Mouse (Mus musculus): ENCODE measurements at regions not wholly inside any gene's neighbourhood (a gene's known extent, or its start where the extent isn't known, plus 50 kb on each side); places are given as distances from the start of the nearest gene placed in this dataset.

DNA sequence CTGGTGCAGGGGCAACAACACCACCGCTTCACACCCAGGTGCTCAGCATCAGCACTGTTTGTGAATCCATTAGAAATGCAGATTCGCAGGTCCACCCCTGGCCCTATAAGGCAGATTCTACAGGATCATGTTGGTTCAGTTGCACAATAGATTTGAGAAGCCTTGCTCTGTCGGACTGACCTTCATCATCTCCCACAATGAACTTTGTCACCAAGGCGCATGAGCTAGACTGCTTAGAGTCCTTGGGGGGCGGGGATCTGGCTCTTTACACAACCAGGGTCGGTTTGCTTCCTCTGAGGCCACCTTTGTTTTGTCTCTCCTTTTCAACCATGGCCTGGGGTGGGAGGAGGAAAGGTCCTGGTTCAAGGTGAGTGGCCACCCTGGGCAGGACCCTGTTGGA is 209.7 kb downstream of the Igsf11 start:
- no peak overlapping the region for H3K27ac ChIP-seq (ENCODE audit: insufficient read depth, low read length)
- no peak for TF ChIP-seq POLR2A (IDR thresholded peaks at IDR 0.05; ENCODE audit: insufficient read depth, low read length)
- TF ChIP-seq EP300 (IDR thresholded peaks at IDR 0.05; ENCODE audit: insufficient read depth, low read depth, low read length), result 0 out of 2 replicates have a peak, but pooled peaks have one; percentile 55
- no peak for TF ChIP-seq CTCF (IDR thresholded peaks at IDR 0.05; ENCODE audit: low read depth, low read length)
- H3K27me3 ChIP-seq (ENCODE audit: control insufficient read depth, insufficient read depth, low read length, poor library complexity, severe bottlenecking), result no peaks in the 10 kb centered on the region
- no peaks in the 10 kb centered on the region for H3K36me3 ChIP-seq (ENCODE audit: control insufficient read depth, insufficient read depth, low read length, poor library complexity, severe bottlenecking)
- H3K9me3 ChIP-seq (replicated peaks; ENCODE audit: control insufficient read depth, insufficient read depth, low read length, poor library complexity, severe bottlenecking), result no peaks in the 10 kb centered on the region
- no peaks in the 10 kb centered on the region for H3K4me1 ChIP-seq (ENCODE audit: control insufficient read depth, insufficient read depth, low read length)
- no peak overlapping the region for H3K9ac ChIP-seq (ENCODE audit: low read depth, poor library complexity, severe bottlenecking)
- no peak overlapping the region for H3K4me3 ChIP-seq (ENCODE audit: low read depth, low read length)

DNA sequence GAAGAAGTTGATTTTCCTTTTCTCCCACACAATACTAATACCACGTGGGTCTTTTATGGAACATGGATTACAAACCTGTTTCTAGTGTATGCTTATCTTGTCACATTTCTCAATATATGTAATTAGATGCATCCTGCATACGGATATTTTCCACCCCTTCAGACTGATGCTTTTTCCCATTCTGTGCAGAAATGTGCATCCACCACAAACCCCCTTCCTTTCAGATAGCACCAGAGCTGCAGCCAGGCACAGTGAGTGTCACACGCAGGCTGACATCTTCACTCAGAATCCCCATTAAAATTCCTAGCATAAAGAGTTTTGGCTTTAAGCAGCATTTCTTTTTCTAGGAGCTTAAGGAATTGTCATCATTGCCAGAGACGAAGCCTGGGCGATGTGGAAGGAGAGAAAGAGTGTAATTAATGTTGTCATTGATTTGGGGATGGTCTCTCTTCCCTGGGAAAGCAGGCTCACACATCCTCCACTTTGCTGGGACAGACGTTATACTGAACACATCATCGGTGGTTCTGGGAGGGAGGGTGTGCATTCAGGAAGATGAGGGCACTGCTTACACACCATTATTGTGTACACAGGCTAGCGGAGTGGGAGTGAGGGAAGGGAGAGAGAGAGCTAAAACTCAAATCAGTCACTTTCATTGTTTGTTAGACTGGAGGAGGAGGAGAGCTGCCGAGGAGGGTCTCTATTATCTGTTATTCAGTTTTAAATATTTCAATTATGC is 211.1 kb downstream of the Igsf11 start:
- Histone ChIP-seq H3K27me3 (ENCODE audit: control insufficient read depth, insufficient read depth, low read length, poor library complexity, severe bottlenecking) (no peaks in the 10 kb centered on the region), H3K4me3 (ENCODE audit: low read depth, low read length) (no peak overlapping the region), H3K27ac (ENCODE audit: insufficient read depth, low read length) (no peak overlapping the region), H3K9ac (ENCODE audit: low read depth, poor library complexity, severe bottlenecking) (no peak overlapping the region), H3K9me3 (replicated peaks; ENCODE audit: control insufficient read depth, insufficient read depth, low read length, poor library complexity, severe bottlenecking) (no peaks in the 10 kb centered on the region), H3K4me1 (ENCODE audit: control insufficient read depth, insufficient read depth, low read length) (no peaks in the 10 kb centered on the region), H3K36me3 (ENCODE audit: control insufficient read depth, insufficient read depth, low read length, poor library complexity, severe bottlenecking) (no peaks in the 10 kb centered on the region)
- TF ChIP-seq POLR2A (IDR thresholded peaks at IDR 0.05; ENCODE audit: insufficient read depth, low read length) (no peak), CTCF (IDR thresholded peaks at IDR 0.05; ENCODE audit: low read depth, low read length) (no peak)

DNA sequence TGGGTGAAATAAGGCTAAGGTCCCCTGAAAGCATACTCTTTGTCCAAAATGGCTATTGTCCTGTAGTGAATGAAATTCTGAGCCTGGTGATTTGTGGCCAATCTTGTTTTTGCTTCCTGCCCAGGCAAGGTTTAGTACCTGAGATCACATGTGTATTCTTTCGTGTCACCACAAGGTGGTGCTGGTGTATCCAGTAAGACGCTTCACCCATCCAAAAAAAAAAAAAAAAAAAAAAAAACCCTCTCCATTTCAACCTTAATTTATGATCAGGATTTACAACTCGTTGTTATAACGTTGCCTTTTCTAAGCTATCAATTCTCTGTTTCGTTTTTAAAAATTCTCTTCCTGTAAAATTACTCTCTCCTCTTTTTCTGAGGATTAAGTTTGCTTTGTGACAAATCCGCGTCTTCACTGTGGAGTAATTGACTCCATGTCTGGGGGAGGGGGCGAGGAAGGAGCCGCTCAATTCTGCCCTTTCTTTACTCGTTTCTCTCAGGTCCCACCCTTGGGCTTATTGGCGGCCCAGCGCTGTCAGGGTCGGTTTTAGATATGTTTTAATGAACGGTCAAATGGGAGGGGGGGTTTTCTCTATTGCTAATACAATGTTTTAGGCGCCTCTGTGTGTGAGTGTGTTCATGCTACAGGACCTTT is 217.0 kb downstream of the Igsf11 start:
- Histone ChIP-seq H3K27ac (ENCODE audit: insufficient read depth, low read length) (no peak overlapping the region), H3K9me3 (replicated peaks; ENCODE audit: control insufficient read depth, insufficient read depth, low read length, poor library complexity, severe bottlenecking) (no peaks in the 10 kb centered on the region), H3K27me3 (ENCODE audit: control insufficient read depth, insufficient read depth, low read length, poor library complexity, severe bottlenecking) (no peaks in the 10 kb centered on the region), H3K36me3 (ENCODE audit: control insufficient read depth, insufficient read depth, low read length, poor library complexity, severe bottlenecking) (no peaks in the 10 kb centered on the region), H3K4me3 (ENCODE audit: low read depth, low read length) (no peak overlapping the region), H3K9ac (ENCODE audit: low read depth, poor library complexity, severe bottlenecking) (no peak overlapping the region), H3K4me1 (ENCODE audit: control insufficient read depth, insufficient read depth, low read length) (no peaks in the 10 kb centered on the region)
- TF ChIP-seq EP300 (IDR thresholded peaks at IDR 0.05; ENCODE audit: insufficient read depth, low read depth, low read length) (no peak), CTCF (IDR thresholded peaks at IDR 0.05; ENCODE audit: low read depth, low read length) (no peak), POLR2A (IDR thresholded peaks at IDR 0.05; ENCODE audit: insufficient read depth, low read length) (no peak)

DNA sequence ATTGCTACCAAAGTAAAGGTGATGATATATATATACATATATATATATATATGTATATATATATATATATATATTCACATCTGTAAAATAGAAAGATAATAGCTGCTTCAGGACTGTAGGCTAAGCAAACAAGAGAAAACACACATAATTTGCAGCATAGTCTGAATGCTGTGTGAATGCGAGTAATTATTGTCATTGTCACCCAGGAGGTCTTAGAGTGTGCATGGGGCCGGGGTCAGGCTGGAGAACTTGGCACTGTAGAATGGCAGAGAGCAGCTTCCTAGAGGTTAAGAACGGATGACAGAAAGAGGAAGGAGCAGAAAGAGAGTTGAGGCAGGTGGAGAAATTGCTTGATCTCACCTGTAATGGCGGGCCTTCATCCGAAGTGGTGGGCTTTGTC is 217.6 kb downstream of the Igsf11 start:
- TF ChIP-seq POLR2A (IDR thresholded peaks at IDR 0.05; ENCODE audit: insufficient read depth, low read length), result no peak
- TF ChIP-seq CTCF (IDR thresholded peaks at IDR 0.05; ENCODE audit: low read depth, low read length), result no peak
- no peak overlapping the region for H3K9ac ChIP-seq (ENCODE audit: low read depth, poor library complexity, severe bottlenecking)
- no peaks in the 10 kb centered on the region for H3K4me1 ChIP-seq (ENCODE audit: control insufficient read depth, insufficient read depth, low read length)
- no peaks in the 10 kb centered on the region for H3K9me3 ChIP-seq (replicated peaks; ENCODE audit: control insufficient read depth, insufficient read depth, low read length, poor library complexity, severe bottlenecking)
- H3K4me3 ChIP-seq (ENCODE audit: low read depth, low read length), result no peak overlapping the region
- H3K27me3 ChIP-seq (ENCODE audit: control insufficient read depth, insufficient read depth, low read length, poor library complexity, severe bottlenecking), result no peaks in the 10 kb centered on the region
- no peak overlapping the region for H3K27ac ChIP-seq (ENCODE audit: insufficient read depth, low read length)
- no peaks in the 10 kb centered on the region for H3K36me3 ChIP-seq (ENCODE audit: control insufficient read depth, insufficient read depth, low read length, poor library complexity, severe bottlenecking)

DNA sequence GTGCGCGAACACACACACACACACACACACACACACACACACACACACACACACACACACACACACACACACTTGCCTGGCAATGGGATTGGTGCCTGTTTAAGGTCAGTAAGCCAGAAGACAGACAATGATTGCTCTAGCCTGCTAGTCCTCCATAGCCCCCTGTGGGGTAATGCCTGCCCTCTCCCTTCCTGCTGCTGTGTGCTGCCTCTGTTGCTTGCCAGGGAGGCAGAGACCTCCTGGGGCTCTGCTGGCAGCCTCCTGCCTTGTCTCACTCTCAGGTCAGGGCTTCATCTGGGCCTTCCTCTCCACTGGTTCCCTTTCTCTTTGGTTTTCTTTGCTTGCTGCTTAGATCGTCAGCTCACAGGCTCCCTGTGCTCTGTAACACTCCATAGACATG is 225.6 kb downstream of the Igsf11 start:
- no peak for TF ChIP-seq EP300 (IDR thresholded peaks at IDR 0.05; ENCODE audit: insufficient read depth, low read depth, low read length)
- TF ChIP-seq POLR2A (IDR thresholded peaks at IDR 0.05; ENCODE audit: insufficient read depth, low read length), result no peak
- TF ChIP-seq CTCF (IDR thresholded peaks at IDR 0.05; ENCODE audit: low read depth, low read length), result no peak
- no peaks in the 10 kb centered on the region for H3K36me3 ChIP-seq (ENCODE audit: control insufficient read depth, insufficient read depth, low read length, poor library complexity, severe bottlenecking)
- H3K4me1 ChIP-seq (ENCODE audit: control insufficient read depth, insufficient read depth, low read length), result no peaks in the 10 kb centered on the region
- H3K27ac ChIP-seq (ENCODE audit: insufficient read depth, low read length), result no peak overlapping the region
- no peak overlapping the region for H3K9ac ChIP-seq (ENCODE audit: low read depth, poor library complexity, severe bottlenecking)
- H3K9me3 ChIP-seq (replicated peaks; ENCODE audit: control insufficient read depth, insufficient read depth, low read length, poor library complexity, severe bottlenecking), result no peaks in the 10 kb centered on the region
- no peaks in the 10 kb centered on the region for H3K27me3 ChIP-seq (ENCODE audit: control insufficient read depth, insufficient read depth, low read length, poor library complexity, severe bottlenecking)
- H3K4me3 ChIP-seq (ENCODE audit: low read depth, low read length), result no peak overlapping the region

DNA sequence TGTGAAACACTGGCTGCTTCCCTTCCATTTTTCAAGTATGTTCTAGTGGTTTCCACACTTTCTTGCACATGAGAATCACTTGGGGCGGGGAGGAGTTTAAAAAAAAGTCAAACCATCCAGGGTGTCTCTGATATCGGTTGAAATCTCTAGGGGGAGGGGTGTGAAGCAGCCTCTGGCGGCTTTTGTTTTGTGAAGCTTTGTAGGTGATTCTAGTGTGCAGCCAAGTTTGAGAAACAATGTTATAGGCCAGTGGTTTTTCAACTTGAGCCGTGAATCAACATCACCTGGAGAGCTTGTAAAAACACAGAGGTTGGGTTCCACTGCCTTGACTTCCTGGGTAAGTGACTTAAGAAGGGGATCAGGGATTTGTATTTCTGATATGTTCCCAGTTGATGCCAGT is 227.3 kb downstream of the Igsf11 start:
- no peaks in the 10 kb centered on the region for H3K4me1 ChIP-seq (ENCODE audit: control insufficient read depth, insufficient read depth, low read length)
- no peak overlapping the region for H3K27ac ChIP-seq (ENCODE audit: insufficient read depth, low read length)
- no peak overlapping the region for H3K4me3 ChIP-seq (ENCODE audit: low read depth, low read length)
- no peaks in the 10 kb centered on the region for H3K36me3 ChIP-seq (ENCODE audit: control insufficient read depth, insufficient read depth, low read length, poor library complexity, severe bottlenecking)
- no peak overlapping the region for H3K9ac ChIP-seq (ENCODE audit: low read depth, poor library complexity, severe bottlenecking)
- no peaks in the 10 kb centered on the region for H3K27me3 ChIP-seq (ENCODE audit: control insufficient read depth, insufficient read depth, low read length, poor library complexity, severe bottlenecking)
- no peaks in the 10 kb centered on the region for H3K9me3 ChIP-seq (replicated peaks; ENCODE audit: control insufficient read depth, insufficient read depth, low read length, poor library complexity, severe bottlenecking)
- no peak for TF ChIP-seq CTCF (IDR thresholded peaks at IDR 0.05; ENCODE audit: low read depth, low read length)
- no peak for TF ChIP-seq POLR2A (IDR thresholded peaks at IDR 0.05; ENCODE audit: insufficient read depth, low read length)
- TF ChIP-seq EP300 (IDR thresholded peaks at IDR 0.05; ENCODE audit: insufficient read depth, low read depth, low read length), result no peak
